Mouse (Mus musculus) forebrain, embryonic 11.5 days (tissue): Measurements from ENCODE around the gene Nipsnap1. TPM values are rescaled to one million over a fixed set of nuclear protein-coding genes. Genes with fewer than 3 reads are reported as not detected.

ENCODE experiments used
- ATAC-seq: fragments of 200-750 bp; cut with Nextera tagmentation; replicated peaks from 2 replicates; pipeline ENCODE4 v1.8.0; 2017; ENCODE audit warnings: moderate TSS enrichment; ENCODE audit not compliant: low FRiP score
- DNase-seq: peaks from one replicate; pipeline ENCODE4 v3.0.0-alpha.2; 2017; ENCODE audit warnings: low spot score
- H3K27ac ChIP-seq: fragments of 300-500 bp; sonication (generic); 2 replicates; pipeline ENCODE4 v1.5.1; 2014; ENCODE audit warnings: low read depth, low read length
- H3K27me3 ChIP-seq: fragments of 300-500 bp; sonication (generic); 2 replicates; pipeline ENCODE4 v1.6.1; 2014; ENCODE audit warnings: mild to moderate bottlenecking, low read length, mixed read lengths; ENCODE audit not compliant: control insufficient read depth, insufficient read depth
- H3K36me3 ChIP-seq: fragments of 300-500 bp; sonication (generic); 2 replicates; pipeline ENCODE4 v1.6.1; 2014; ENCODE audit warnings: mild to moderate bottlenecking, low read length, moderate library complexity, mixed read lengths; ENCODE audit not compliant: control insufficient read depth, insufficient read depth
- H3K4me1 ChIP-seq: fragments of 300-500 bp; sonication (generic); replicated peaks from 2 replicates; pipeline ENCODE4 v1.6.1; 2014; ENCODE audit warnings: low read length, mixed read lengths; ENCODE audit not compliant: control insufficient read depth, insufficient read depth
- H3K4me2 ChIP-seq: fragments of 300-500 bp; sonication (generic); 2 replicates; pipeline ENCODE4 v1.6.1; 2014; ENCODE audit warnings: low read depth, mild to moderate bottlenecking, low read length, moderate library complexity, mixed read lengths; ENCODE audit not compliant: severe bottlenecking
- H3K4me3 ChIP-seq: fragments of 300-500 bp; sonication (generic); 2 replicates; pipeline ENCODE4 v1.5.1; 2014; ENCODE audit warnings: low read depth, low read length
- H3K9ac ChIP-seq: fragments of 300-500 bp; sonication (generic); 2 replicates; pipeline ENCODE4 v1.6.1; 2014; ENCODE audit warnings: low read length
- H3K9me3 ChIP-seq: fragments of 300-500 bp; sonication (generic); 2 replicates; pipeline ENCODE4 v1.6.1; 2016; ENCODE audit warnings: low read length, mixed read lengths; ENCODE audit not compliant: control insufficient read depth
- WGBS: fragments of 180-500 bp; shearing (Covaris S2); extraction: QIAGEN DNeasy Blood & Tissue Kit; methylation state at CpG from one replicate; pipeline ENCODE4 v1.1.7; 2014; 5-methylcytosine and 5-hydroxymethylcytosine counted together
- polyA plus RNA-seq: library from polyadenylated mRNA; unstranded; fragments of >200 nt; fragmentation: Nextera tagmentation; extraction: Ambion mirVana; gene quantifications from 2 replicates; pipeline ENCODE4 v1.2.1, GENCODE M21; 2014

The Nipsnap1 gene
- polyA plus RNA-seq, result 77.5 and 80.0 TPM in 2 replicates

- Histone ChIP-seq H3K9me3 (no peaks in the 10 kb centered on the region), H3K27ac (no peak within 1 kb of the TSS), H3K4me1 (peaks cover 2% of the 10 kb centered on the region; the same call in 1 of the 2 replicates), H3K36me3 (no peaks in the 10 kb centered on the region), H3K4me2 (peak within 1 kb of the TSS; percentile 71), H3K27me3 (no peaks in the 10 kb centered on the region), H3K9ac (peak within 1 kb of the TSS; percentile 83), H3K4me3 (peak within 1 kb of the TSS; percentile 77)
- DNase-seq (peak; percentile 93), ATAC-seq (peak; percentile 94)
- WGBS, result 2% methylated on average over 30 of the region's 30 CpGs
These were observed at the start of gene Nipsnap1 for GRCm38 (mm10) chr11:4873755-4874475. TSS of gene Nipsnap1 (plus strand) at chr11:4873951.

- 92% methylated on average over 3 of the region's 3 CpGs for WGBS
- no peak for DNase-seq
- no peak overlapping the region for H3K9ac ChIP-seq
- H3K36me3 ChIP-seq, result no peaks in the 10 kb centered on the region
- H3K4me1 ChIP-seq, result no peaks in the 10 kb centered on the region
- ATAC-seq, result no peak
- no peak overlapping the region for H3K4me3 ChIP-seq
- no peaks in the 10 kb centered on the region for H3K27me3 ChIP-seq
- no peak overlapping the region for H3K27ac ChIP-seq
- H3K4me2 ChIP-seq, result no peak overlapping the region
- no peaks in the 10 kb centered on the region for H3K9me3 ChIP-seq
These were observed 47.5 kb upstream of the Nipsnap1 start for GRCm38 (mm10) chr11:4826152-4826778.

- Histone ChIP-seq H3K27ac (no peak overlapping the region), H3K36me3 (no peaks in the 10 kb centered on the region), H3K4me2 (no peak overlapping the region), H3K9ac (no peak overlapping the region), H3K4me1 (no peaks in the 10 kb centered on the region), H3K4me3 (no peak overlapping the region), H3K9me3 (no peaks in the 10 kb centered on the region), H3K27me3 (no peaks in the 10 kb centered on the region)
- no peak for ATAC-seq
- no peak for DNase-seq
These were observed 46.4 kb upstream of the Nipsnap1 start for GRCm38 (mm10) chr11:4827340-4827739.

- Histone ChIP-seq H3K9me3 (no peaks in the 10 kb centered on the region), H3K4me2 (no peak overlapping the region), H3K4me1 (no peaks in the 10 kb centered on the region), H3K27ac (no peak overlapping the region), H3K4me3 (no peak overlapping the region), H3K27me3 (no peaks in the 10 kb centered on the region), H3K9ac (no peak overlapping the region), H3K36me3 (no peaks in the 10 kb centered on the region)
- no peak for DNase-seq
- WGBS, result 91% methylated on average over 2 of the region's 2 CpGs
- ATAC-seq, result no peak
These were observed 45.8 kb upstream of the Nipsnap1 start for GRCm38 (mm10) chr11:4827916-4828315.

- H3K9me3 ChIP-seq, result no peaks in the 10 kb centered on the region
- DNase-seq (no peak), ATAC-seq (no peak)
- H3K4me1 ChIP-seq, result no peaks in the 10 kb centered on the region
- H3K27ac ChIP-seq, result no peak overlapping the region
- H3K9ac ChIP-seq, result no peak overlapping the region
- no peaks in the 10 kb centered on the region for H3K27me3 ChIP-seq
- no peak overlapping the region for H3K4me3 ChIP-seq
- no peaks in the 10 kb centered on the region for H3K36me3 ChIP-seq
- no peak overlapping the region for H3K4me2 ChIP-seq
These were observed 42.7 kb upstream of the Nipsnap1 start for GRCm38 (mm10) chr11:4831066-4831465.

GRCm38 (mm10) chr11:4833295-4833939, 40.3 kb upstream of the Nipsnap1 start:
- Histone ChIP-seq H3K36me3 (no peaks in the 10 kb centered on the region), H3K4me2 (no peak overlapping the region), H3K9me3 (no peaks in the 10 kb centered on the region), H3K9ac (no peak overlapping the region), H3K27me3 (no peaks in the 10 kb centered on the region), H3K4me1 (no peaks in the 10 kb centered on the region), H3K27ac (no peak overlapping the region), H3K4me3 (no peak overlapping the region)
- 81% methylated on average over 3 of the region's 3 CpGs for WGBS
- no peak for DNase-seq
- ATAC-seq, result no peak

- Histone ChIP-seq H3K9me3 (no peaks in the 10 kb centered on the region), H3K4me2 (no peak overlapping the region), H3K4me3 (no peak overlapping the region), H3K36me3 (no peaks in the 10 kb centered on the region), H3K4me1 (no peaks in the 10 kb centered on the region), H3K27ac (no peak overlapping the region), H3K9ac (no peak overlapping the region), H3K27me3 (no peaks in the 10 kb centered on the region)
- DNase-seq, result no peak
- 88% methylated on average over 6 of the region's 6 CpGs for WGBS
- no peak for ATAC-seq
These were observed 38.3 kb upstream of the Nipsnap1 start for GRCm38 (mm10) chr11:4835436-4835835.

- Histone ChIP-seq H3K27ac (no peak overlapping the region), H3K27me3 (no peaks in the 10 kb centered on the region), H3K4me3 (no peak overlapping the region), H3K9me3 (no peaks in the 10 kb centered on the region), H3K4me1 (no peaks in the 10 kb centered on the region), H3K9ac (no peak overlapping the region), H3K36me3 (no peaks in the 10 kb centered on the region), H3K4me2 (no peak overlapping the region)
- WGBS, result 69% methylated on average over 6 of the region's 6 CpGs
- DNase-seq (no peak), ATAC-seq (no peak)
These were observed 37.0 kb upstream of the Nipsnap1 start for GRCm38 (mm10) chr11:4836755-4837154.
